Mouse (Mus musculus) urinary bladder, adult 2 months (tissue): ENCODE measurements around the gene Ndufb10. TPM values are rescaled to one million over a fixed set of nuclear protein-coding genes. Genes with fewer than 3 reads are reported as not detected.
A peak's percentile ranks its signal among the peaks of the same experiment; 100 is the strongest.

ENCODE experiments used
- DNase-seq: peaks from one replicate; pipeline ENCODE4 v3.0.0; 2022; ENCODE audit warnings: low spot score
- polyA plus RNA-seq: library from polyadenylated mRNA; depleted of rRNA; stranded (reverse); fragments of >200 nt; gene quantifications from 2 replicates; pipeline ENCODE4 v1.2.3, GENCODE M21; 2012

Ndufb10 gene
- polyA plus RNA-seq, 1 experiment = 298 TPM

DNA sequence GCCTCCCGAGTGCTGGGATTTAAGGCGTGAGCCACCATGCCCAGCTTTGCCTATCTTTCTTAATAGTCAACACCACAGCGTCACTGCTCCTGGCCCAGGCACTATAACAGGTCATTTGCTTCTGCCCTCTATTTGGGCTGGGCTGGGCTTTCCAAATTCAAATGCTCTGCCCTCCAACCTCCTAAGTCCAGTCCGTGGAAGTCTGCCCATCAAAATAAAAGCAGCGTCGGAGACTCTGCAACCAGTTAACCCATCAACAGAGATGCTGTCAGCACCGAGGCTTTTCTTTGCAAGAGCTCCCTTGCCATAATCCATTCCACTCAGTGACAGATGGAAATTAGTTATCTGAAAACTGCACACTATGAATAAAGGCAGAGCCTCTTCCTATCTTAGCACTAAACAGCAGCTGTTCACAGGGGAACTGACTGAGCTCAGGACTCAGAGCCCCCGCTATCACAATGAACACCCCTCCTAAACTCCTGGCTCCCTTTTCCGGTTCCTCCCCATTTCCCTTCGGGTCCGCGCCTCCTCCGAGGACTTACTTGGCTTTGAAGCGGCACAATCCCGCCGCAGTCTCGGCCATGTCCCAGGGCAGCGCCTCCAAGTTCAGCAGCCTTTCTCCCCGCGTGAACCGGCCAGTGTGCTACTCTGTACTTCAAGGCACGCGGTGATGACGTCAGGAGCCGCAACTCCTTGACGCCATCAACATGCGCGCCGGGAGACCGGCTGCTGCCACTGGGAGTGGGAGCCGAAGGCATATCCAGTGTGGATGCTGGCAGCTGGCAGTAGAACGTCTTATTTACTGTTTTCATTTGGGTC, 17.1 kb downstream of the Ndufb10 start, which contains the start of gene Tbl3:
TSS of gene Tbl3 (minus strand) at position 679 of the 819 bp plus-strand sequence.
- peak; percentile 86 for DNase-seq

DNA sequence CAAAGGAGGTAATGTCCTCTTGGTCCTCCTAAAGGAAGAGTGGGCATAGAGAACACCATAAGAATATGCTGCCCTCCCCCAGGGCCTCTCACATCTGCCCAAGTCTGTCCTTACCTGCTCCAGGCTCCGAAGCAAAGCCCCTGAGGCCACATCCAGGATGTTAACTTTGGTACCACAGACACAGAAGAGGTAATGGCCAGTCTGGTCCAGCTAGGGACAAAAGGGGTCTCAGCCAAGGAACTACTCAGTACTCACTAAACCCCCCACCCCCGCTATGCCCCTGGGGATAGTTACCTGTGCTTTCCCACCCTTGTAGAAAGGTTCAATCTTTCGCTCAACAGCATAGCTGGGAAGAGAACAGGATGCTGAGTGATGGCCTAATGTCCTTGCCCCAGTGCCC, 18.5 kb downstream of the Ndufb10 start:
- DNase-seq = no peak

DNA sequence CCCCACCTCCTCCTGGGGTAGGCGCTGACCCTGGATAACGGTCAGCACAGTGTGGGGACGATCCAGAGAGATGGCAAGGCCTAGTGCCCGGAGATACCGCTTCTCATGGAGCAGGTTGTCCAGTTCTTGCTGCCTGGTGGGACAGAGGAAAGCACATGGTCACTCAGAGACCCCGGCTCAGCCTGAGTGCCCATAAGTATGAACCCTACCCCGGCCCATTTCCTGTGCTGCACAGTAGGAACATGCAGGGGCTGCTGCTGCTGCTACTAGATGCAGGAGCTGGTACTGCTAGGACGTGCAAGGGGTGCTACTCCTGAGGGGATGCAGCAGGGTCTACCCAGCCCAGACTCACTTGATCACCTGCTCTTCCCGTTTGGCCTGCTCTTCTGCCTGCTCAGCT, 23.0 kb downstream of the Ndufb10 start:
- peak; percentile 15 for DNase-seq

DNA sequence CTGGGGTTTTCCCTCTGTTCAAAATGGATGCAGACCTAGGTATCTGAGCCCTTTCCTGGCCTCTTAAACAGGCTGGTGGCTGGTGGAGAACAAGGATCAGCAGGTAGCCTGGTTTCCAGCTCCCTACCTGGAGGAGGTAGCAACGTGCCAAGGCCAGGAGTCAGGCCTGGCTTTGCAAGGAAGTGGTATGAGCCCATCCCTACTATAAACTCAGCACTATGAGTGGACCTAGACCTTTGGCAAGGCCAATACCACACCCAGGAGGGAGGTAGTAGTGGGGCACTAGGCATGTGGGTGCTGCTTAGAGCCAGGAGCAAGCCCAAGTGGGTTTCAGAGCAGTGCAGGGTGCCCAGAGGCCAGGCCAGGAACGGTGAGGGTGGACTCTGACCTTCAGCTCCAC, 24.8 kb downstream of the Ndufb10 start:
- peak; percentile 13 for DNase-seq

DNA sequence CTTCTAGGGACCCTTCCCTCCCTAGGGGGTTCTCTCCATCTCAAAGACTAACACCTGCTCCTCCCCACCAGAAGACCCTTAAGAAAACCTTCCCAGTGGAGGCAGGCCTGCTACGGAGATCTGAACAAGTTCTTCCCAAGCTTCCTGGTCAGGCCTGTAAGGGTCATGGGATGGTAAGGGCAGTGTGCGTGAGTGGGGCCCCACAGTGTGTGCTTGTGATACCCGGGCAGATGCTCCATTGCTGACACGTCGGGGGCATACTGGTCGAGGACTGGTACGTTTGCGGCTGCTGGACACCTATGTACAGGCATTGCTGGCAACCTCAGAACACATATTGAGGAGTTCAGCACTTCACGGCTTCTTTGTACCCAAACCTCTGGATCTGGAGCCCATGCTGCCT, 25.6 kb downstream of the Ndufb10 start:
- DNase-seq = peak; percentile 17

DNA sequence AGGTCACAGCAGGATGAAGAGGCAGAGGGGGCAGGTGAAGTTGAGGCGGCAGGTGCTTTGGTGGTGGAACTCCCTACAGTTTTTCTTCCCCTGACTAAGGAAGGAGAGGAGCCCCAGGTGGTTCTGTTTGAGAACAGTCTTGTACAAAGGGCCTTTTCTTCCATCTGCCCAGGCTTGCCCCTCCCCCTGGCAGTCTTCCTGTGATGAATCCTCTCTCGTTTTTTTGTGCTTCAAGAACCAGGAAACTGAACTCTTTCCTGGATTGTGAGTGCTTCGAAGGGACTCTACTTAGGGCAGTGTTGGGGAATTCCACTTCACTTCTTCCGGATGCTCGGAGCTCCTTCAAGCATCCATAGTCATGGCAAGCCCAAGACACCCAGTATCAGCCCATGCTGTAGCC, 26.3 kb downstream of the Ndufb10 start:
- no peak for DNase-seq

DNA sequence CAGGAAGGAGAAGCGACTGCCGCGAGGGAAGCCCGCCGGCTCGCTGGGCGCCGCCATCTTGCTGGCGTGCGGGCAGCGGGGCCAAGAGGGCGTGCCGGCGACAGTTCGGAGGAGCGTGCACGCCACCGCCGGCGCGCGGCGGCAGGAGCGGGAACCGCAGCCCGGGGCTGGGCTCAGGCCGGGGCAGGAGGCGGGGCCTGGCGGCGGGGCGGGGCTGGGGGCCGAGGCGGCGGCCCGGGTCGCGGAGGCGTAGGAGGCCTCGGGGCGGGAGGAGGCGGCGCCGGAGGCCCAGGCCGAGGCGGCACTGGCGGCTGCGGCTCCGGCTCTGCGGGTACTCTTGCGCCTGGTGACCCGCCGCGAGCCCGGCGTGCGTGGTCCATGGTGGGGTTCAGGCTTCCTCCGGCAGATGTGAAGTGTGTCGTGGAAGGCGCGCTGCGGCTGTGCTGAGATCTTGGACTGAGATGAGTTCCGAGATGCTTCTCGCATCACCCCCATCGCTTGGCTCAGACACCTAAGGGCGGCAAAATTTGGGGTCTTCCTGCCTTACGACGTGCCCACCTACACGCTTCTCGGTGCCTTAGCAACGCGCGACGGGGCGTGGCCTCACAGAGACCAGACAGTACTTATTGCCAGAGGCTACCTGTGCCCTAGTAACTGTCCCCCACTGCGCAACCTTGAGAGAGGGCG, 28.1 kb downstream of the Ndufb10 start, which contains the start of the genes Gfer and Noxo1:
TSS of gene Gfer (minus strand) at position 146 of the 687 bp plus-strand sequence.
TSS of gene Noxo1 (plus strand) at position 224 of the 687 bp plus-strand sequence.
- DNase-seq = peak; percentile 83

DNA sequence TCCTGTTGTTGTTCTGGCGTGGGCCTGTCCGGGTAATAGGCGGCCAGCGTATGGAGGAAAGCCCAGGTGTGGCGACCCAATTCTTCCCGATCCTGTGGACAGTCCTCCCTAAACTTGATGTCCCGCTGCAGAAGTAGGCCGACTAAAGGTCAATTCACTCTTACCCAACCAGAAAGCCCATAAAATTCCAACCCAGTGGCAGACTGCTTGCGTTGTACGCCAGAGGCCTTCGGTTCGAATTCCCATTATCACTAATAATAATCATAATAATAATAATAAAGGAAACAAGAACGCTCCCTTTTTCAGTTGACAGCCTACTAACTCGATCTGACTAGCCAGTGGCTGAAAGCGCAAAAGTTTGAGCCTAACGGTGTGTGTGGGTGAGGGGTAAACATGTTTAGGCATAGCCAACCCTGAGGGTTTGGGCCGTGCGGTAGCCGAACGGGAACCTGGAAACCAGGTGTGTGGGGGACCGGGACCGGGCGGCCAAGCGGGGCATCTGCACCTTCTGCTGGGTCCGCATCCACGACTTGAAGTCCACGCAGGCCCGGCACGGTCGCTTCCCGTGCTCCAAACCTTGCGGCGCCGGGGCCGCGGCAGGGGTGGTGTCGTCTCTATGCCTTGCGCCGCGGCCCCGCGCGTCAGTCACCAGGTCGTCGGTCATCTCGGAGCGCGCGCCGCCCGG, 28.8 kb downstream of the Ndufb10 start:
- no peak for DNase-seq

DNA sequence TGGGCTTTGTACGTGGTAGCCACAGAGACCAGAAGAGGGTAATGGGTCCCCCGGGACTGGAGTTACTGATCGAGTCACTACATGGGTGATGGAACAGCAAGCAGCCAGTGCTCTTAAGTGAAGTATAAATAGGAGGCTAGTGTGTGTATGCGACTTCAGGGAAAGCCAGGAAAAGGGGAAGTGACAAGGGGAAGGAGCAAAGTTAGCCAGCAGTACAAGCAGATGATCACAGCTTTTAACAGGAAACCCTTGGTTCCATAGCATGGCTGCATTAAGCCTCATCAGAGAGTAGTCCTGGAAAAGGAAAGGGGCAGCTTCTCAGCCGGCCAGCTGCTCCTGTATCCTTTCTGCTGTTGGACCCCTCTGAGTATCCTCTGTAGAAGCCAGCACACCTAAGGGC, 31.9 kb downstream of the Ndufb10 start:
- peak; percentile 17 for DNase-seq

DNA sequence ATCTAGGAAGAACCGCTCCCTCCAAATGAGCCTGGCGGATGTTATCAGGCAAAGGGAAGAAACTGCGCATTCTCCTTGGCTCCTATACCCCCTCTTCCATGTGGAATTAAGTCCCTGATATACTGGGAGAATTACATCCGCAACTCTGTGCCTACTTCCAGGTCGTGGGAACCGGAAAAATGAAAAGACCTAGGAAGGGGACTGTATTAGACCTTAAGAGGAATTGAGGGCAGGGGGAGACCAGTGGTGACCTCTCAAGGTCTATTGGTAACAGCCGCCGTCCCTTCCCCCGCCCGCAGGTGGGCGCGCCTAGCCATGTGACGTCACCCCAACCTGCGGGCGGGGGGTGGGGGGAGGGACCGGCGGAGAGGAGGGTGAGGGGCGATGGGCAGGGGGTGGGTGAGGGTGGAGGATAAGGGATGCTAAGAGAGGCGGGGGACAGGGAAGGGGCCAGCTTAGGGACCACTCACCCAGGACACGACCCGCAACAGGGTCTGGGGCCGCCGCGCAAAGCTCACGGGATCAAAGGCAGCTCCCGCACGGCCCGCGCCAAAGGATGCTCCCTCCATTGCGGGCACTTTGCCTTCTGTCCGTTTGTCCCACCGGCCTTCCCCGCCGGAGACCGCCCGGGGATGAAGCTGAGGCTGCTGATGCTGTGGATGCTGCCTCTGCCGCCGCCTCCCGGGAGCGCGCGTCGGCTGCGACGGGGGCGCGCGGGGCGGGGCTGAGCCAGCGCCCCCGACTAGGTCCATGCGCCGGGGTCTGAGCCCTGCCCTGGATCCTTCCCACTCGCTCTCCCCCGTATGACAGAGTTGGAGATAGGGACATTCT, 34.8 kb downstream of the Ndufb10 start, which contains the start of gene Syngr3:
TSS of gene Syngr3 (minus strand) at position 705 of the 831 bp plus-strand sequence.
- DNase-seq = peak; percentile 18

DNA sequence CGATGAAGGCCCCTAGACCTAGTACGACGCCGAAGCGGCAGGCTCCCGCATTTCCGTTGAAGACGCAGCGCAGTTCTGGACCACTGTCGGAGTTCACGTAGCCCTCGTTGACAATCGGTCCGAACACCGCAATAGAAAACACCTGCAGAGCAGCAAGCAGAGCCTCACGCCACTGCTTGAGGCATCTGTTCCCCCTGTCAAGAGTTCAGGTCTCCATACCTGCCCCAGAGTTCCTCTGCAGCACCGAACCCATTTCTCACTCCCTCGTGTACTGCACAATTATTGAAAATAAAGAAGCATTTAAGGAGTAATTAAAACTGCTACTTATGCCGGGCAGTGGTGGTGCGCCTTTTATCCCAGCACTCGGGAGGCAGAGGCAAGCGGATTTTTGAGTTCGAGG, 36.7 kb downstream of the Ndufb10 start:
- no peak for DNase-seq

DNA sequence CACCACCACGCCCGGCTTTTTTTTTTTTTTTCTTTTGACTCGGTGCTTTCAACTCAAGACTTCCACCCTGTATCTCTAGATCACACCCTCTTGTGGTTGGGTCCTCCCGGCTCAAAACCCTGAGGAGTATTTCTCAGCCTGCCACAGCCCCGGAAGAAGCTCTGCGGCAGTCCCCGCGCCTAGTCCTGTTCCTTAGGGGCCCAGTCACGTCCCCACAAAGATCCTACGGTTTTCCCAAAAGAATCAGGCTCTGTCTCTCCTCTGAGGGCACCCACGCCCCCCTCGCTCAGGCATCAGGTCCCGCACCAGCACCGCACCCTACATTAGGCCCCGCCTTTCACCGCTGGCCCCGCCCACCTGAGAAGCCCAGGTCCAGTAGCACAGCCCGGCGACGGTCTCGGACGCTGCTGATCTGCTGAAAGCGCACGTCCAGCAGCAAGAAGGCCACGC, 37.1 kb downstream of the Ndufb10 start:
- no peak for DNase-seq

DNA sequence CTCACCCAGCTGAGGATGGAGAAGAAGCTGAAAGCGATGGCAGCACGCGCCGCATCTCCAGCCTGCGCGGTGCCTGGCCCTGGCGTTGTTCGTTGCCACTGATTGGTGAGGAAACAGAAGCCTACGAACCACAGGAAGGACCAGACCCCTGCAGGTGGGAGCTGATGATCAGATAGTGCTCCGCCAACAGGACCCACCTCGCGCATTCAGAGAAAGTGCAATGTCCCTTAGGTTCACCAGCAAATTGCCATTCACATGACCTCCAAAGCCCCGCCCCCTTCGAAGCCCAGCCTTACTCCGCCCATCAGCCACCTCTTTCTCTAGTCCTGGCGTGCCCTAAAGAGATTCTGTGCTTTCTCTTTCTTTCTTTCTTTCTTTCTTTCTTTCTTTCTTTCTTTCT, 37.8 kb downstream of the Ndufb10 start:
- no peak for DNase-seq

DNA sequence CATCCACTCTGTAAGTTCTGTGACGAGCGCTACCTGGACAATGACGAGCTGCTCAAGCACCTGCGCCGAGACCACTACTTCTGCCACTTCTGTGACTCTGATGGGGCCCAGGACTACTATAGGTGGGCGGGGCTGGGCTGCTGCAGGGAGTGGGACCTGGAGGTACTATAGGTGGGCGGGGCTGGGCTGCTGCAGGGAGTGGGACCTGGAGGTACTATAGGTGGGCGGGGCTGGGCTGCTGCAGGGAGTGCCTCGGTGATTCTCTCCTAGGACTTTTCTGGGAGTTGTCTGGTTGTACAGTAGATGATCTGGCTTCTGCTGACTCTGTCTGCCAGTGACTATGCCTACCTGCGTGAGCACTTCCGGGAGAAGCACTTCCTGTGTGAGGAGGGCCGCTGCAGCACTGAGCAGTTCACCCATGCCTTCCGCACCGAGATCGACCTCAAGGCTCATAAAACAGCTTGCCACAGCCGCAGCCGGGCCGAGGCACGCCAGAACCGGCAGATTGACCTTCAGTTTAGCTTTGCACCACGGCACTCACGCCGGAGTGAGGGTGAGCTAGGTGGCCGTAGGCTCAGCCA, 46.7 kb downstream of the Ndufb10 start:
- no peak for DNase-seq

DNA sequence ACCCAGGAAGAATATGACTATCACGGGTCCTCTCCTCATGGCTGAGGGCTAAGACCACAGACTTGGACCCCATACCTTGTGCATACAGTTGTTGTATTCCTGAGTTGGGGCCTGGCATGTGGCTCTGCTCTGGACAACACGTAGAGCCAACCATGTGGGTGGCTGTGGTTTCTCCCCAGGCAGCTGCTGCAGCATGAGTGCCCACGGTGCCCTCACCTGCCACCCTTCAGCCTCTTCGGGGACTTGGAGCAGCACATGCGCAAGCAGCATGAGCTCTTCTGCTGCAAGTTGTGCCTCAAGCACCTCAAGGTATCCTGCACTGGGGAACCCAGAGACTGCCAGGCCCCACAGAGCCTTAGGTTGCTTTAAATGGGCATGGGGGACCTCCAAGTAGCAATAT, 47.4 kb downstream of the Ndufb10 start:
- DNase-seq = no peak

DNA sequence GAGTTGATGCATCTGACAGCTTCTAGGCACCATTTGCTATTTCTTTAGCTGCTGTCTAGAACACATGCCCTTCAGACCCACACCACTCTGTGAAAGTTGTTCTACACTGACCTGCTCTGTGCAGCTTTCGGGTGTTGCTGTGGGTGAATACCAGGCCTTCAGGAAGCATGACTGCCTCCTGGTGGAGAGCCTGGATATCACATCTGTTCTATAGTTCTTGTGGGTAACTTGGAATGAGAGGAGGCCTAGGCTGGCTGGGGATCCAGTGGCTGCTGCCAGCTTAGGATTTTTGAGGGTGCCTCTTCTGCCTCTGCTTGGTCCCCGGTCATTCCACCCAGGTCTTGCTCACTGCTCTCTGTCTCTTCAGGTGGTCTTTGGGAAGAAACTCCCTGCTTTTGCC, 48.1 kb downstream of the Ndufb10 start:
- no peak for DNase-seq

DNA sequence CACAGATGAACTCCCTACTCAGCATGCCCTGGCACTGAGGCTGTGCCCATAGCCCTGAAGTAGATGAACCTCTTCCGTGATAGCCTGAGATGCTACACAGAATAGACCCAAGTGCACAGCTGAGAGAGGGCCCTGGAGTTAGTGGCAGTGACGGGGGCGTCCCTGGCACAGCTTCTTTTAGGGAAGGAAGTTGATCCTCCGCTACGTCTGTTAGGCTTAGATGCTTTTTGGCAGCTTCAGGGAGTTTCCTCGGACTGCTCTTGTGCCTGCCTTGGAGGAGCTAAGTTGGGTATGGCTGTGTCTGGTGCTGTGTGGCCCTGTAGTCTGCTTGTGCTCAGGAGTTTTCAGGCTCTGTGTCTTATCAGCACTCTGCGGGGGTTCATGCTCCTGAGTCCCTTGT, 50.0 kb downstream of the Ndufb10 start:
- no peak for DNase-seq

DNA sequence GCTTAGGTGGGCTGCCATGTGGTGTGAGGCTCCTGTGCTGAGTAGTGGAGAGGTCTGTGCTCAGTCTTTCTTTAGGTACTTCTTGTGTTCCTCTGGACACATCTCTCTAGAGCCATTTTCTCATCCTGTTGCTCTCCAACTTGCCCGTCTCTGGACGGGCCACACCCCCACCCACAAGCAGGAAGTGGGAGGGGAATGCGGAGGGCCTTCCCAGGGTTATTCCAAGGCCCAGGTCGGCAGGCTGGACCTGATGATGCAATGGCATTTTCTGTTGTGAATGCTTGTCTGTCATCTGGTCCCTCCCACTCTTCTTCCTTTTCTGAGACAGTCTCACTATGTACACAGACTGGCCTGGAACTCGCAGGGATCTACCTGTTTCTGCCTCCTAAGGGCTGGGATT, 52.1 kb downstream of the Ndufb10 start:
- no peak for DNase-seq
